ENCODE assay signal across 16 mouse cellular contexts in genomic region chr10:61369755-61370154, GRCm38 (mm10). TPM values are rescaled to one million over a fixed set of nuclear protein-coding genes. Genes with fewer than 3 reads are reported as not detected.
DNase-seq lines count a peak whose midpoint lies in the region; ATAC-seq and TF ChIP-seq lines count a peak whose summit lies in the region.
"Had no signal": no experiment of that assay in that cellular context is flagged by ENCODE, and none has a peak within 500 bp of the region (broad histone marks: within the 10 kb centered on the region; RNA-seq: fewer than 3 reads in every experiment).

No protein-coding gene starts in this region.

- H3K27ac ChIP-seq in gastrocnemius, adult 2 months: peak overlapping the region; percentile 78
- peak overlapping the region; percentile 54 for H3K27ac ChIP-seq in intestine, embryonic 14.5 days (ENCODE audit: low read depth)
- H3K27ac ChIP-seq in intestine, embryonic 15.5 days: no peak overlapping the region
- H3K27ac ChIP-seq in lung, embryonic 14.5 days (ENCODE audit: low read depth): peak overlapping the region; percentile 65; the same call in 1 of the 2 replicates
- H3K27ac ChIP-seq in limb, embryonic 10.5 days: peak overlapping the region; percentile 27
- H3K27ac ChIP-seq: forebrain, embryonic 15.5 days had no signal

- intact Hi-C loops in gastrocnemius, adult 2 months (cut with DNase I): no loop called here
- intact Hi-C loops in gastrocnemius, postnatal 36 days (cut with DNase I): no loop called here

- H3K27me3 ChIP-seq in intestine, embryonic 14.5 days (replicated peaks; ENCODE audit: control insufficient read depth, insufficient read depth, low read length): no peaks in the 10 kb centered on the region
- H3K27me3 ChIP-seq in intestine, embryonic 15.5 days (replicated peaks): no peaks in the 10 kb centered on the region
- H3K27me3 ChIP-seq in lung, embryonic 14.5 days (ENCODE audit: insufficient read depth, low read length): no peaks in the 10 kb centered on the region
- H3K27me3 ChIP-seq in limb, embryonic 10.5 days (ENCODE audit: low read depth, poor library complexity, severe bottlenecking): no peaks in the 10 kb centered on the region
- H3K27me3 ChIP-seq: forebrain, embryonic 15.5 days had no signal

- no peak overlapping the region for H3K4me2 ChIP-seq in intestine, embryonic 14.5 days (ENCODE audit: low read length)
- H3K4me2 ChIP-seq in intestine, embryonic 15.5 days (replicated peaks): no peak overlapping the region
- H3K4me2 ChIP-seq in lung, embryonic 14.5 days: no peak overlapping the region
- H3K4me2 ChIP-seq: forebrain, embryonic 15.5 days; liver, embryonic 11.5 days had no signal

- H3K36me3 ChIP-seq in intestine, embryonic 14.5 days (ENCODE audit: control insufficient read depth, insufficient read depth, low read length): no peaks in the 10 kb centered on the region
- H3K36me3 ChIP-seq in intestine, embryonic 15.5 days: no peaks in the 10 kb centered on the region
- H3K36me3 ChIP-seq in lung, embryonic 14.5 days (ENCODE audit: insufficient read depth): peaks cover 6% of the 10 kb centered on the region; the same call in 1 of the 2 replicates
- no peaks in the 10 kb centered on the region for H3K36me3 ChIP-seq in limb, embryonic 10.5 days
- H3K36me3 ChIP-seq: forebrain, embryonic 15.5 days had no signal

- ATAC-seq in intestine, embryonic 14.5 days (replicated peaks; ENCODE audit: low FRiP score, low TSS enrichment, low read depth): no peak
- ATAC-seq in intestine, embryonic 15.5 days: no peak
- ATAC-seq in lung, embryonic 14.5 days (ENCODE audit: insufficient read depth): no peak
- ATAC-seq: forebrain, embryonic 15.5 days had no signal

- H3K4me3 ChIP-seq in gastrocnemius, adult 2 months: peak overlapping the region; percentile 13; the same call in 1 of the 2 replicates
- no peak overlapping the region for H3K4me3 ChIP-seq in intestine, embryonic 14.5 days (ENCODE audit: low read depth, low read length)
- H3K4me3 ChIP-seq in intestine, embryonic 15.5 days (replicated peaks): no peak overlapping the region
- H3K4me3 ChIP-seq in lung, embryonic 14.5 days (ENCODE audit: low read depth, low read length): no peak overlapping the region
- H3K4me3 ChIP-seq in lung, adult 2 months (replicated peaks; ENCODE audit: extremely low read depth, low read depth, low read length): no peak overlapping the region
- H3K4me3 ChIP-seq in limb, embryonic 10.5 days: no peak overlapping the region
- H3K4me3 ChIP-seq: forebrain, embryonic 15.5 days had no signal

- no peak for TF ChIP-seq POLR2A in lung, adult 2 months (IDR thresholded peaks at IDR 0.05; ENCODE audit: borderline replicate concordance, extremely low read depth, low read depth, low read length)

- H3K4me1 ChIP-seq in intestine, embryonic 14.5 days (replicated peaks; ENCODE audit: control insufficient read depth, insufficient read depth, low read length): peaks cover 33% of the 10 kb centered on the region
- H3K4me1 ChIP-seq in intestine, embryonic 15.5 days (replicated peaks): peaks cover 23% of the 10 kb centered on the region
- H3K4me1 ChIP-seq in lung, embryonic 14.5 days (ENCODE audit: insufficient read depth): peaks cover 16% of the 10 kb centered on the region; the same call in 1 of the 2 replicates
- H3K4me1 ChIP-seq in lung, adult 2 months (ENCODE audit: control insufficient read depth, insufficient read depth, low read length): peaks cover 47% of the 10 kb centered on the region
- H3K4me1 ChIP-seq in limb, embryonic 10.5 days: peaks cover 73% of the 10 kb centered on the region
- H3K4me1 ChIP-seq: forebrain, embryonic 15.5 days had no signal

- H3K9ac ChIP-seq in intestine, embryonic 14.5 days (ENCODE audit: low read length): no peak overlapping the region
- H3K9ac ChIP-seq in intestine, embryonic 15.5 days: no peak overlapping the region
- no peak overlapping the region for H3K9ac ChIP-seq in lung, embryonic 14.5 days
- H3K9ac ChIP-seq: forebrain, embryonic 15.5 days had no signal

- no peaks in the 10 kb centered on the region for H3K9me3 ChIP-seq in intestine, embryonic 14.5 days (ENCODE audit: control insufficient read depth, low read length)
- no peaks in the 10 kb centered on the region for H3K9me3 ChIP-seq in intestine, embryonic 15.5 days
- no peaks in the 10 kb centered on the region for H3K9me3 ChIP-seq in lung, embryonic 14.5 days (ENCODE audit: low read depth, low read length)
- no peaks in the 10 kb centered on the region for H3K9me3 ChIP-seq in limb, embryonic 10.5 days (replicated peaks)

- no peak for DNase-seq in gastrocnemius, adult 2 months
- DNase-seq in gastrocnemius, postnatal 36 days: no peak
- peak; percentile 50 for DNase-seq in intestine, embryonic 14.5 days (ENCODE audit: low spot score)
- peak; percentile 34 for DNase-seq in lung, embryonic 14.5 days
- DNase-seq in lung, adult 2 months: no peak
- no peak for DNase-seq in limb, embryonic 10.5 days (ENCODE audit: low spot score)
- DNase-seq in layer of hippocampus, adult 18-20 months (ENCODE audit: low spot score in 2 of 2): no peak
- DNase-seq: cerebellum, postnatal 14 days; right cerebral cortex, postnatal 25 days; thymus, postnatal 14 days had no signal

- 50% methylated on average over 5 of the region's 5 CpGs for whole genome bisulfite sequencing in intestine, embryonic 14.5 days
- WGBS in intestine, embryonic 15.5 days: 58% methylated on average over 5 of the region's 5 CpGs
- 51% methylated on average over 5 of the region's 5 CpGs for WGBS in lung, embryonic 14.5 days
- WGBS in lung, adult 2 months: 41% methylated on average over 5 of the region's 5 CpGs
- WGBS in limb, embryonic 10.5 days: 73% methylated on average over 5 of the region's 5 CpGs

- no peak for TF ChIP-seq CTCF in gastrocnemius, adult 2 months (IDR thresholded peaks at IDR 0.05)
- TF ChIP-seq CTCF in lung, embryonic 14.5 days (IDR thresholded peaks at IDR 0.05; ENCODE audit: low read depth): no peak
- TF ChIP-seq CTCF in lung, adult 2 months (IDR thresholded peaks at IDR 0.05; ENCODE audit: insufficient read depth, low read length): no peak

RNA-seq across cellular contexts. Expression of gene Pald1, which starts 13.6 kb away (rescaled TPM):
- total RNA-seq in gastrocnemius, adult 2 months (2021): 1 to 10 TPM; 4.0 to 7.2 TPM
- total RNA-seq in gastrocnemius, postnatal 36 days (2021): 1 to 10 TPM; 4.4 to 4.5 TPM
- 18.3 and 19.6 TPM in 2 replicates for polyA plus RNA-seq in intestine, embryonic 14.5 days (2014; fragmentation: Nextera tagmentation; extraction: Ambion mirVana)
- 14.5 and 16.3 TPM in 2 replicates for polyA plus RNA-seq in intestine, embryonic 15.5 days (2015; fragmentation: Nextera tagmentation; extraction: Ambion mirVana)
- polyA plus RNA-seq in lung, embryonic 14.5 days (2014; fragmentation: Nextera tagmentation; extraction: Ambion mirVana): 44.1 and 47.5 TPM in 2 replicates
- 69.1 and 76.2 TPM in 2 replicates for polyA plus RNA-seq in lung, adult 2 months (2012; rRNA removed)
- polyA plus RNA-seq in limb, embryonic 10.5 days (2016; fragmentation: Nextera tagmentation; extraction: Ambion mirVana): 26.2 and 28.1 TPM in 2 replicates
- 10 to 100 TPM; 10.8 to 11.4 TPM for total RNA-seq in layer of hippocampus, adult 18-20 months (2021)
- total RNA-seq: megakaryocyte progenitor cell, adult 5-6 weeks; neutrophil, adult 5-6 weeks had no signal

RNA-seq across cellular contexts. Expression of gene Nodal, which starts 48.0 kb away (rescaled TPM):
- under 1 TPM in 1 of 2 experiments, not detected in 1; 0.15 TPM for total RNA-seq in gastrocnemius, adult 2 months (2021)
- total RNA-seq in gastrocnemius, postnatal 36 days (2021): under 1 TPM in 1 of 2 experiments, not detected in 1; 0.12 TPM
- polyA plus RNA-seq in intestine, embryonic 14.5 days (2014; fragmentation: Nextera tagmentation; extraction: Ambion mirVana): 0.50 and 0.54 TPM in 2 replicates
- 0.09 and 0.20 TPM in 2 replicates for polyA plus RNA-seq in intestine, embryonic 15.5 days (2015; fragmentation: Nextera tagmentation; extraction: Ambion mirVana)
- 0.08 TPM in 2 replicates for polyA plus RNA-seq in lung, embryonic 14.5 days (2014; fragmentation: Nextera tagmentation; extraction: Ambion mirVana)
- polyA plus RNA-seq in lung, adult 2 months (2012; rRNA removed): 0.15 and 0.24 TPM in 2 replicates
- polyA plus RNA-seq in limb, embryonic 10.5 days (2016; fragmentation: Nextera tagmentation; extraction: Ambion mirVana): 0.13 and 0.36 TPM in 2 replicates
- under 1 TPM in 1 of 2 experiments, not detected in 1; 0.20 TPM for total RNA-seq in layer of hippocampus, adult 18-20 months (2021)
- total RNA-seq: adrenal gland, adult 8-10 months; megakaryocyte progenitor cell, adult 5-6 weeks; neutrophil, adult 5-6 weeks had no signal

Comparison
In these comparisons a context has a peak if more than half of its experiments do, and no peak if none do; other contexts are left out.
1. DNase-seq: peak in intestine, embryonic 14.5 days (single experiment) and lung, embryonic 14.5 days (single experiment); none in gastrocnemius, adult 2 months (single experiment), gastrocnemius, postnatal 36 days (0 of 2), lung, adult 2 months (single experiment), limb, embryonic 10.5 days (single experiment) and layer of hippocampus, adult 18-20 months (0 of 2).